Mouse (Mus musculus) CH12.LX (cell line): Measurements from ENCODE around the gene Tmem229a.

Source experiments
- CTCF ChIP-seq, 2 experiments: IDR thresholded peaks in 1 of 2; conservative IDR thresholded peaks in 1 of 2; 2 replicates each; pipeline ENCODE4 v1.5.1; 2011 to 2012; ENCODE audit warnings: low read depth in 2 of 2, low read length in 2 of 2, improper control_type of control experiment in 1 of 2, inconsistent platforms in 1 of 2, mild to moderate bottlenecking in 1 of 2, moderate library complexity in 1 of 2
- ELF1 ChIP-seq: IDR thresholded peaks from 2 replicates; pipeline ENCODE4 v1.6.1; 2014; ENCODE audit warnings: low read depth, mild to moderate bottlenecking, inconsistent platforms, low read length, improper control_type of control experiment
- EP300 ChIP-seq: IDR thresholded peaks from 2 replicates; pipeline ENCODE4 v1.6.1; 2011; ENCODE audit warnings: low read length, improper control_type of control experiment
- ETS1 ChIP-seq: conservative IDR thresholded peaks from 2 replicates; pipeline ENCODE4 v1.6.1; 2012; ENCODE audit warnings: low read depth, mild to moderate bottlenecking, inconsistent platforms, low read length, improper control_type of control experiment, moderate library complexity
- MAZ ChIP-seq: IDR thresholded peaks from 2 replicates; pipeline ENCODE4 v1.6.1; 2012; ENCODE audit warnings: low read depth, mild to moderate bottlenecking, inconsistent platforms, low read length, improper control_type of control experiment, moderate library complexity
- MYC ChIP-seq: IDR thresholded peaks from 2 replicates; pipeline ENCODE4 v1.6.1; 2011; ENCODE audit warnings: low read depth, mild to moderate bottlenecking, improper control_type of control experiment, low read length
- POLR2A ChIP-seq: IDR thresholded peaks from 2 replicates; pipeline ENCODE4 v1.6.1; 2011; ENCODE audit warnings: low read depth, mild to moderate bottlenecking, improper control_type of control experiment, low read length
- SIN3A ChIP-seq: IDR thresholded peaks from 2 replicates; pipeline ENCODE4 v1.6.1; 2012; ENCODE audit warnings: low read length, improper control_type of control experiment, inconsistent platforms
- UBTF ChIP-seq: IDR thresholded peaks from 2 replicates; pipeline ENCODE4 v1.6.1; 2012; ENCODE audit warnings: low read depth, mild to moderate bottlenecking, inconsistent platforms, low read length, improper control_type of control experiment, moderate library complexity
- USF1 ChIP-seq: IDR thresholded peaks from 2 replicates; pipeline ENCODE4 v1.6.1; 2014; ENCODE audit warnings: low read depth, mild to moderate bottlenecking, inconsistent platforms, low read length, improper control_type of control experiment
- ZKSCAN1 ChIP-seq: IDR thresholded peaks from 2 replicates; pipeline ENCODE4 v1.6.1; 2012; ENCODE audit warnings: low read depth, inconsistent platforms, low read length, improper control_type of control experiment, borderline replicate concordance
- ZMIZ1 ChIP-seq: IDR thresholded peaks from 2 replicates; pipeline ENCODE4 v1.6.1; 2012; ENCODE audit warnings: low read depth, mild to moderate bottlenecking, inconsistent platforms, low read length, improper control_type of control experiment

- no peak for TF ChIP-seq USF1
- no peak for TF ChIP-seq ZKSCAN1
- TF ChIP-seq UBTF = no peak
- no peak for TF ChIP-seq POLR2A
- TF ChIP-seq ETS1 = no peak
- TF ChIP-seq SIN3A = no peak
- TF ChIP-seq MYC = no peak
- TF ChIP-seq EP300 = no peak
- no peak for TF ChIP-seq ELF1
- TF ChIP-seq CTCF (conservative IDR thresholded peaks at IDR 0.05 in 1 of 2, IDR thresholded peaks at IDR 0.05 in 1 of 2; ENCODE audit: low read depth in 2 of 2, low read length in 2 of 2) = no peak
- TF ChIP-seq ZMIZ1 = no peak
- TF ChIP-seq MAZ = no peak
These were observed 37.7 kb upstream of the Tmem229a start for GRCm38 (mm10) chr6:24993754-24994153.
